8 mouse cellular contexts compared by ENCODE assay signal in genomic region chr11:106193371-106194154, GRCm38 (mm10). TPM values are rescaled to one million over a fixed set of nuclear protein-coding genes. Genes with fewer than 3 reads are reported as not detected.
DNase-seq lines count a peak whose midpoint lies in the region; ATAC-seq and TF ChIP-seq lines count a peak whose summit lies in the region.

No protein-coding gene starts in this region.

- H3K4me3 ChIP-seq in C2C12 (ENCODE audit: insufficient read depth, poor library complexity, severe bottlenecking): peak overlapping the region; percentile 77
- peak overlapping the region; percentile 84 for H3K4me3 ChIP-seq in erythroblast, embryonic 14.5 days (replicated peaks)
- peak overlapping the region; percentile 77 for H3K4me3 ChIP-seq in heart, embryonic 12.5 days
- H3K4me3 ChIP-seq in kidney, postnatal 0 days (replicated peaks; ENCODE audit: low read depth, low read length): peak overlapping the region; percentile 66
- H3K4me3 ChIP-seq in liver, embryonic 11.5 days (ENCODE audit: low read depth, low read length): peak overlapping the region; percentile 74
- peak overlapping the region; percentile 65 for H3K4me3 ChIP-seq in stomach, embryonic 14.5 days (ENCODE audit: low read depth, low read length)

- peak; percentile 97 for ATAC-seq in heart, embryonic 12.5 days (ENCODE audit: insufficient number of reproducible peaks, low FRiP score)
- peak; percentile 95 for ATAC-seq in kidney, postnatal 0 days (replicated peaks; ENCODE audit: low FRiP score, low read depth)
- peak; percentile 96 for ATAC-seq in liver, embryonic 11.5 days (replicated peaks; ENCODE audit: low FRiP score)
- ATAC-seq in stomach, embryonic 14.5 days (ENCODE audit: insufficient number of reproducible peaks, insufficient read depth, low FRiP score, low read depth): peak; percentile 97

- H3ac ChIP-seq in C2C12 (ENCODE audit: control insufficient read depth, insufficient read length, low read depth): peak overlapping the region; percentile 82

- H3K27ac ChIP-seq in heart, embryonic 12.5 days (ENCODE audit: poor library complexity, severe bottlenecking): peak overlapping the region; percentile 84
- H3K27ac ChIP-seq in kidney, postnatal 0 days: peak overlapping the region; percentile 90
- H3K27ac ChIP-seq in liver, embryonic 11.5 days (ENCODE audit: low read depth, low read length): peak overlapping the region; percentile 85
- H3K27ac ChIP-seq in stomach, embryonic 14.5 days (ENCODE audit: low read length): peak overlapping the region; percentile 84

- H3K79me3 ChIP-seq in C2C12 (ENCODE audit: low read depth): no peaks in the 10 kb centered on the region

- H3K9ac ChIP-seq in heart, embryonic 12.5 days: peak overlapping the region; percentile 90
- H3K9ac ChIP-seq in kidney, postnatal 0 days (ENCODE audit: low read depth, low read length): peak overlapping the region; percentile 70
- peak overlapping the region; percentile 74 for H3K9ac ChIP-seq in liver, embryonic 11.5 days (ENCODE audit: low read depth, low read length)
- peak overlapping the region; percentile 63 for H3K9ac ChIP-seq in stomach, embryonic 14.5 days (replicated peaks; ENCODE audit: low read depth, low read length)

- peaks cover 23% of the 10 kb centered on the region for H3K36me3 ChIP-seq in C2C12 (ENCODE audit: control insufficient read depth, insufficient read depth)
- H3K36me3 ChIP-seq in erythroblast, embryonic 14.5 days (ENCODE audit: control insufficient read depth): peaks cover 25% of the 10 kb centered on the region
- H3K36me3 ChIP-seq in heart, embryonic 12.5 days: peaks cover 22% of the 10 kb centered on the region
- 0 out of 2 replicates have a peak, but pooled peaks cover 10% of the 10 kb centered on the region for H3K36me3 ChIP-seq in kidney, postnatal 0 days (ENCODE audit: insufficient read depth, low read length)
- H3K36me3 ChIP-seq in liver, embryonic 11.5 days (ENCODE audit: control insufficient read depth, insufficient read depth, low read length): peaks cover 13% of the 10 kb centered on the region; the same call in 1 of the 2 replicates
- H3K36me3 ChIP-seq in stomach, embryonic 14.5 days (ENCODE audit: control insufficient read depth, insufficient read depth, low read length): peaks cover 15% of the 10 kb centered on the region

- H3K4me2 ChIP-seq in heart, embryonic 12.5 days: peak overlapping the region; percentile 83
- H3K4me2 ChIP-seq in kidney, postnatal 0 days (ENCODE audit: low read length): peak overlapping the region; percentile 80
- peak overlapping the region; percentile 86 for H3K4me2 ChIP-seq in liver, embryonic 11.5 days
- peak overlapping the region; percentile 65 for H3K4me2 ChIP-seq in stomach, embryonic 14.5 days (replicated peaks; ENCODE audit: low read depth, low read length)

- peaks cover 19% of the 10 kb centered on the region for H3K79me2 ChIP-seq in C2C12 (ENCODE audit: control insufficient read depth, insufficient read depth)

- peak; percentile 99 for DNase-seq in brain, embryonic 14.5 days (ENCODE audit: low read depth)
- DNase-seq in kidney, postnatal 0 days (ENCODE audit: low spot score): peak; percentile 99
- peak; percentile 96 for DNase-seq in liver, embryonic 11.5 days (ENCODE audit: low spot score)
- DNase-seq in naive thymus-derived CD4-positive, alpha-beta T cell, adult 2 months (ENCODE audit: low read depth): peak; percentile 99

- peak; percentile 60; the same call in 1 of the 2 replicates for TF ChIP-seq POLR2A in brain, embryonic 14.5 days (IDR thresholded peaks at IDR 0.05; ENCODE audit: borderline replicate concordance, extremely low read depth, insufficient read depth, insufficient read length, poor library complexity, severe bottlenecking)

- TF ChIP-seq CTCF in C2C12 (IDR thresholded peaks at IDR 0.05; ENCODE audit: control insufficient read depth, insufficient read depth, insufficient read length): no peak
- TF ChIP-seq CTCF in brain, embryonic 14.5 days (IDR thresholded peaks at IDR 0.05; ENCODE audit: borderline replicate concordance, extremely low read depth, insufficient read depth, insufficient read length): 0 out of 2 replicates have a peak, but pooled peaks have one; percentile 0
- no peak; the same call in 1 of the 2 replicates for TF ChIP-seq CTCF in kidney, postnatal 0 days (IDR thresholded peaks at IDR 0.05; ENCODE audit: low read depth)

- 0% methylated on average over 44 of the region's 44 CpGs for WGBS in heart, embryonic 12.5 days
- WGBS in kidney, postnatal 0 days: under 1% methylated on average over 43 of the region's 44 CpGs
- under 1% methylated on average over 43 of the region's 44 CpGs for WGBS in liver, embryonic 11.5 days
- under 1% methylated on average over 44 of the region's 44 CpGs for WGBS in stomach, embryonic 14.5 days

- no peaks in the 10 kb centered on the region for H3K27me3 ChIP-seq in C2C12 (ENCODE audit: control insufficient read depth, insufficient read depth, insufficient read length)
- no peaks in the 10 kb centered on the region for H3K27me3 ChIP-seq in erythroblast, embryonic 14.5 days (ENCODE audit: control insufficient read depth)
- no peaks in the 10 kb centered on the region for H3K27me3 ChIP-seq in heart, embryonic 12.5 days (replicated peaks)
- H3K27me3 ChIP-seq in kidney, postnatal 0 days (ENCODE audit: insufficient read depth, low read length): no peaks in the 10 kb centered on the region
- no peaks in the 10 kb centered on the region for H3K27me3 ChIP-seq in liver, embryonic 11.5 days (replicated peaks; ENCODE audit: control insufficient read depth, insufficient read depth, low read length)
- no peaks in the 10 kb centered on the region for H3K27me3 ChIP-seq in stomach, embryonic 14.5 days (ENCODE audit: control insufficient read depth, insufficient read depth, low read length)

- H3K9me3 ChIP-seq in erythroblast, embryonic 14.5 days (ENCODE audit: control insufficient read depth, low read length): no peaks in the 10 kb centered on the region
- H3K9me3 ChIP-seq in heart, embryonic 12.5 days (replicated peaks): no peaks in the 10 kb centered on the region
- H3K9me3 ChIP-seq in kidney, postnatal 0 days (replicated peaks; ENCODE audit: low read length): no peaks in the 10 kb centered on the region
- no peaks in the 10 kb centered on the region for H3K9me3 ChIP-seq in liver, embryonic 11.5 days (ENCODE audit: control insufficient read depth, low read length)
- H3K9me3 ChIP-seq in stomach, embryonic 14.5 days (ENCODE audit: control insufficient read depth, low read depth, low read length): no peaks in the 10 kb centered on the region

- H3K4me1 ChIP-seq in erythroblast, embryonic 14.5 days (ENCODE audit: control insufficient read depth): peaks cover 49% of the 10 kb centered on the region
- H3K4me1 ChIP-seq in heart, embryonic 12.5 days (replicated peaks): peaks cover 14% of the 10 kb centered on the region
- no peaks in the 10 kb centered on the region; the same call in 1 of the 2 replicates for H3K4me1 ChIP-seq in kidney, postnatal 0 days (replicated peaks; ENCODE audit: insufficient read depth, low read length)
- peaks cover 15% of the 10 kb centered on the region for H3K4me1 ChIP-seq in liver, embryonic 11.5 days (replicated peaks; ENCODE audit: control insufficient read depth, insufficient read depth, low read length)
- peaks cover 3% of the 10 kb centered on the region; the same call in 1 of the 2 replicates for H3K4me1 ChIP-seq in stomach, embryonic 14.5 days (ENCODE audit: control insufficient read depth, insufficient read depth, low read length)

RNA-seq across cellular contexts. Expression of gene Strada, which starts 8.4 kb away (rescaled TPM):
- 21.3 TPM for polyA plus RNA-seq in C2C12 (2012; fragmentation: generic; extraction: Trizol)
- polyA plus RNA-seq in brain, embryonic 14.5 days (2012; rRNA removed): 54.3 and 68.3 TPM in 2 replicates
- polyA plus RNA-seq in erythroblast, embryonic 14.5 days (2012): 2.6 and 3.1 TPM in 2 replicates
- polyA plus RNA-seq in heart, embryonic 12.5 days (2016; fragmentation: Nextera tagmentation; extraction: Ambion mirVana): 22.4 and 22.6 TPM in 2 replicates
- 19.9 and 21.6 TPM in 2 replicates for polyA plus RNA-seq in kidney, postnatal 0 days (2015; fragmentation: Nextera tagmentation; extraction: Ambion mirVana)
- polyA plus RNA-seq in liver, embryonic 11.5 days (2014; fragmentation: Nextera tagmentation; extraction: Ambion mirVana): 22.0 and 24.3 TPM in 2 replicates
- 23.2 and 27.5 TPM in 2 replicates for polyA plus RNA-seq in stomach, embryonic 14.5 days (2014; fragmentation: Nextera tagmentation; extraction: Ambion mirVana)

RNA-seq across cellular contexts. Expression of gene Ccdc47, which starts 22.6 kb away (rescaled TPM):
- polyA plus RNA-seq in C2C12 (2012; fragmentation: generic; extraction: Trizol): 16.6 TPM
- 44.1 and 54.9 TPM in 2 replicates for polyA plus RNA-seq in brain, embryonic 14.5 days (2012; rRNA removed)
- 0.17 and 0.20 TPM in 2 replicates for polyA plus RNA-seq in erythroblast, embryonic 14.5 days (2012)
- polyA plus RNA-seq in heart, embryonic 12.5 days (2016; fragmentation: Nextera tagmentation; extraction: Ambion mirVana): 90.3 and 93.1 TPM in 2 replicates
- polyA plus RNA-seq in kidney, postnatal 0 days (2015; fragmentation: Nextera tagmentation; extraction: Ambion mirVana): 81.1 and 88.0 TPM in 2 replicates
- polyA plus RNA-seq in liver, embryonic 11.5 days (2014; fragmentation: Nextera tagmentation; extraction: Ambion mirVana): 73.3 and 76.0 TPM in 2 replicates
- 60.2 and 68.1 TPM in 2 replicates for polyA plus RNA-seq in stomach, embryonic 14.5 days (2014; fragmentation: Nextera tagmentation; extraction: Ambion mirVana)

RNA-seq across cellular contexts. Expression of gene Ddx42, which starts 23.2 kb away (rescaled TPM):
- 19.5 TPM for polyA plus RNA-seq in C2C12 (2012; fragmentation: generic; extraction: Trizol)
- 41.1 and 56.8 TPM in 2 replicates for polyA plus RNA-seq in brain, embryonic 14.5 days (2012; rRNA removed)
- polyA plus RNA-seq in erythroblast, embryonic 14.5 days (2012): 1.4 and 1.5 TPM in 2 replicates
- polyA plus RNA-seq in heart, embryonic 12.5 days (2016; fragmentation: Nextera tagmentation; extraction: Ambion mirVana): 59.1 and 60.7 TPM in 2 replicates
- 48.6 and 52.1 TPM in 2 replicates for polyA plus RNA-seq in kidney, postnatal 0 days (2015; fragmentation: Nextera tagmentation; extraction: Ambion mirVana)
- 63.3 and 68.2 TPM in 2 replicates for polyA plus RNA-seq in liver, embryonic 11.5 days (2014; fragmentation: Nextera tagmentation; extraction: Ambion mirVana)
- polyA plus RNA-seq in stomach, embryonic 14.5 days (2014; fragmentation: Nextera tagmentation; extraction: Ambion mirVana): 67.9 TPM in 2 replicates

RNA-seq across cellular contexts. Expression of gene Limd2, which starts 32.9 kb away (rescaled TPM):
- 67.7 TPM for polyA plus RNA-seq in C2C12 (2012; fragmentation: generic; extraction: Trizol)
- polyA plus RNA-seq in brain, embryonic 14.5 days (2012; rRNA removed): 128 and 134 TPM in 2 replicates
- polyA plus RNA-seq in erythroblast, embryonic 14.5 days (2012): 0.93 and 0.94 TPM in 2 replicates
- 125 and 135 TPM in 2 replicates for polyA plus RNA-seq in heart, embryonic 12.5 days (2016; fragmentation: Nextera tagmentation; extraction: Ambion mirVana)
- 132 and 140 TPM in 2 replicates for polyA plus RNA-seq in kidney, postnatal 0 days (2015; fragmentation: Nextera tagmentation; extraction: Ambion mirVana)
- polyA plus RNA-seq in liver, embryonic 11.5 days (2014; fragmentation: Nextera tagmentation; extraction: Ambion mirVana): 172 and 182 TPM in 2 replicates
- polyA plus RNA-seq in stomach, embryonic 14.5 days (2014; fragmentation: Nextera tagmentation; extraction: Ambion mirVana): 149 and 157 TPM in 2 replicates

RNA-seq across cellular contexts. Expression of gene Gm10840, which starts 32.9 kb away (rescaled TPM):
- not detected for polyA plus RNA-seq in C2C12 (2012; fragmentation: generic; extraction: Trizol)
- polyA plus RNA-seq in brain, embryonic 14.5 days (2012; rRNA removed): 0.77 TPM in 1 of 2 replicates, not detected in the other
- not detected in 2 replicates for polyA plus RNA-seq in erythroblast, embryonic 14.5 days (2012)
- not detected in 2 replicates for polyA plus RNA-seq in heart, embryonic 12.5 days (2016; fragmentation: Nextera tagmentation; extraction: Ambion mirVana)
- not detected in 2 replicates for polyA plus RNA-seq in kidney, postnatal 0 days (2015; fragmentation: Nextera tagmentation; extraction: Ambion mirVana)
- not detected in 2 replicates for polyA plus RNA-seq in liver, embryonic 11.5 days (2014; fragmentation: Nextera tagmentation; extraction: Ambion mirVana)
- not detected in 2 replicates for polyA plus RNA-seq in stomach, embryonic 14.5 days (2014; fragmentation: Nextera tagmentation; extraction: Ambion mirVana)

Comparison
In these comparisons a context has a peak if more than half of its experiments do, and no peak if none do; other contexts are left out.
1. Peak in every context shown above with its lines: DNase-seq, ATAC-seq, H3K4me3 ChIP-seq and H3K27ac ChIP-seq.
2. RNA of gene Ccdc47, which starts 22.6 kb away (polyA plus RNA-seq): 90.3 to 93.1 TPM in heart, embryonic 12.5 days, 81.1 to 88.0 TPM in kidney, postnatal 0 days, 73.3 to 76.0 TPM in liver, embryonic 11.5 days, 60.2 to 68.1 TPM in stomach, embryonic 14.5 days, 44.1 to 54.9 TPM in brain, embryonic 14.5 days and 16.6 TPM in C2C12 (single experiment); 0.17 to 0.20 TPM in erythroblast, embryonic 14.5 days; every median in the first group is over 10 times any median in the second.